Mouse (Mus musculus) hindbrain, postnatal 0 days (tissue): ENCODE data around the gene Arhgef10l. TPM values are rescaled to one million over a fixed set of nuclear protein-coding genes. Genes with fewer than 3 reads are reported as not detected.
A peak's percentile ranks its signal among the peaks of the same experiment; 100 is the strongest.

ENCODE experiments used
- ATAC-seq: fragments of 200-750 bp; cut with Nextera tagmentation; 2 replicates; pipeline ENCODE4 v1.8.0; 2017; ENCODE audit warnings: mild to moderate bottlenecking, moderate TSS enrichment, moderate library complexity
- DNase-seq: peaks from one replicate; pipeline ENCODE4 v3.0.0-alpha.2; 2015; ENCODE audit warnings: low spot score
- H3K27ac ChIP-seq: fragments of 300-500 bp; sonication (generic); 2 replicates; pipeline ENCODE4 v1.5.1; 2014; ENCODE audit warnings: mild to moderate bottlenecking
- H3K27me3 ChIP-seq: fragments of 300-500 bp; sonication (generic); 2 replicates; pipeline ENCODE4 v1.6.1; 2014; ENCODE audit warnings: low read length, mixed read lengths; ENCODE audit not compliant: insufficient read depth
- H3K36me3 ChIP-seq: fragments of 300-500 bp; sonication (generic); 2 replicates; pipeline ENCODE4 v1.6.1; 2014; ENCODE audit warnings: low read length, mixed read lengths; ENCODE audit not compliant: insufficient read depth
- H3K4me1 ChIP-seq: fragments of 300-500 bp; sonication (generic); 2 replicates; pipeline ENCODE4 v1.6.1; 2014; ENCODE audit warnings: antibody characterized with exemption, low read length, mixed read lengths; ENCODE audit not compliant: insufficient read depth
- H3K4me2 ChIP-seq: fragments of 300-500 bp; sonication (generic); 2 replicates; pipeline ENCODE4 v1.6.1; 2014; ENCODE audit warnings: low read depth, mild to moderate bottlenecking, low read length, moderate library complexity, mixed read lengths
- H3K4me3 ChIP-seq: fragments of 300-500 bp; sonication (generic); 2 replicates; pipeline ENCODE4 v1.5.1; 2014; ENCODE audit warnings: low read length
- H3K9ac ChIP-seq: fragments of 300-500 bp; sonication (generic); replicated peaks from 2 replicates; pipeline ENCODE4 v1.6.1; 2014; ENCODE audit warnings: mild to moderate bottlenecking, low read length, moderate library complexity, mixed read lengths
- H3K9me3 ChIP-seq: fragments of 300-500 bp; sonication (generic); 2 replicates; pipeline ENCODE4 v1.6.1; 2016; ENCODE audit warnings: low read length, mixed read lengths
- CTCF ChIP-seq: IDR thresholded peaks from 2 replicates; pipeline ENCODE4 v1.5.1; 2016; ENCODE audit warnings: antibody characterized with exemption, control low read depth, low read depth
- WGBS: fragments of 180-500 bp; shearing (Covaris S2); extraction: QIAGEN DNeasy Blood & Tissue Kit; methylation state at CpG from one replicate; pipeline ENCODE4 v1.1.7; 2014; 5-methylcytosine and 5-hydroxymethylcytosine counted together
- polyA plus RNA-seq: library from polyadenylated mRNA; unstranded; fragments of >200 nt; fragmentation: Nextera tagmentation; extraction: Ambion mirVana; gene quantifications from 2 replicates; pipeline ENCODE4 v1.2.1, GENCODE M21; 2015
- total RNA-seq: library from RNA; depleted of rRNA; stranded (reverse); fragments of >200 nt; gene quantifications from 2 replicates; pipeline ENCODE4 v1.2.3, GENCODE M21; 2014

The Arhgef10l gene
- total and polyA plus RNA-seq, 2 experiments from 2014 or later: 22.5 to 79.2 TPM

GRCm38 (mm10) chr4:140610841-140611609 lies 54.8 kb downstream of the Arhgef10l start:
- Histone ChIP-seq H3K27ac (peak overlapping the region; percentile 22; the same call in 1 of the 2 replicates), H3K36me3 (peaks cover 11% of the 10 kb centered on the region)
- WGBS: 30% methylated on average over 12 of the region's 12 CpGs

GRCm38 (mm10) chr4:140608228-140608720 lies 57.5 kb downstream of the Arhgef10l start:
- Histone ChIP-seq H3K27me3 (no peaks in the 10 kb centered on the region), H3K27ac (no peak overlapping the region), H3K9ac (no peak overlapping the region), H3K4me3 (no peak overlapping the region), H3K36me3 (peaks cover 17% of the 10 kb centered on the region; the same call in 1 of the 2 replicates), H3K4me2 (no peak overlapping the region), H3K4me1 (peaks cover 12% of the 10 kb centered on the region; the same call in 1 of the 2 replicates), H3K9me3 (no peaks in the 10 kb centered on the region)
- no peak for DNase-seq
- no peak for TF ChIP-seq CTCF
- no peak for ATAC-seq
- 72% methylated on average over 9 of the region's 9 CpGs for WGBS

More at GRCm38 (mm10) chr4:140610841-140611609, 54.8 kb downstream of the Arhgef10l start:
- Histone ChIP-seq H3K27me3 (no peaks in the 10 kb centered on the region), H3K4me1 (peaks cover 6% of the 10 kb centered on the region; the same call in 1 of the 2 replicates), H3K9ac (no peak overlapping the region), H3K4me3 (no peak overlapping the region), H3K9me3 (no peaks in the 10 kb centered on the region), H3K4me2 (no peak overlapping the region)
- TF ChIP-seq CTCF: no peak
- ATAC-seq (no peak), DNase-seq (peak; percentile 40)

GRCm38 (mm10) chr4:140606779-140607178 lies 59.0 kb downstream of the Arhgef10l start:
- Histone ChIP-seq H3K4me2 (no peak overlapping the region), H3K36me3 (peaks cover 22% of the 10 kb centered on the region; the same call in 1 of the 2 replicates), H3K27ac (no peak overlapping the region), H3K27me3 (no peaks in the 10 kb centered on the region), H3K4me3 (no peak overlapping the region), H3K9ac (no peak overlapping the region), H3K4me1 (peaks cover 12% of the 10 kb centered on the region; the same call in 1 of the 2 replicates), H3K9me3 (no peaks in the 10 kb centered on the region)
- DNase-seq (no peak), ATAC-seq (no peak)
- no peak for TF ChIP-seq CTCF
- 62% methylated on average over 7 of the region's 7 CpGs for WGBS

- H3K27ac ChIP-seq: peak overlapping the region; percentile 28; the same call in 1 of the 2 replicates
- no peak overlapping the region for H3K4me3 ChIP-seq
- peaks cover 12% of the 10 kb centered on the region; the same call in 1 of the 2 replicates for H3K4me1 ChIP-seq
- peaks cover 22% of the 10 kb centered on the region; the same call in 1 of the 2 replicates for H3K36me3 ChIP-seq
- no peaks in the 10 kb centered on the region for H3K27me3 ChIP-seq
- 38% methylated on average over 7 of the region's 7 CpGs for WGBS
- H3K9ac ChIP-seq: no peak overlapping the region
- no peak overlapping the region for H3K4me2 ChIP-seq
- DNase-seq: peak; percentile 64
- peak; percentile 50 for ATAC-seq
- no peaks in the 10 kb centered on the region for H3K9me3 ChIP-seq
- TF ChIP-seq CTCF: no peak
These were observed 59.6 kb downstream of the Arhgef10l start for GRCm38 (mm10) chr4:140606197-140606596.

- Histone ChIP-seq H3K4me2 (no peak overlapping the region), H3K27ac (peak overlapping the region; percentile 28), H3K9ac (no peak overlapping the region), H3K9me3 (no peaks in the 10 kb centered on the region), H3K27me3 (no peaks in the 10 kb centered on the region), H3K4me3 (no peak overlapping the region), H3K36me3 (peaks cover 22% of the 10 kb centered on the region; the same call in 1 of the 2 replicates), H3K4me1 (0 out of 2 replicates have a peak, but pooled peaks cover 9% of the 10 kb centered on the region)
- peak; percentile 40 for DNase-seq
- no peak for TF ChIP-seq CTCF
- WGBS: 40% methylated on average over 7 of the region's 7 CpGs
- ATAC-seq: peak; percentile 33
These were observed 60.0 kb downstream of the Arhgef10l start for GRCm38 (mm10) chr4:140605790-140606189.

- TF ChIP-seq CTCF: no peak
- ATAC-seq: no peak; the same call in 1 of the 2 replicates
- no peaks in the 10 kb centered on the region for H3K27me3 ChIP-seq
- H3K4me2 ChIP-seq: no peak overlapping the region
- peak overlapping the region; percentile 28 for H3K27ac ChIP-seq
- H3K4me1 ChIP-seq: 0 out of 2 replicates have a peak, but pooled peaks cover 6% of the 10 kb centered on the region
- H3K9me3 ChIP-seq: no peaks in the 10 kb centered on the region
- WGBS: 59% methylated on average over 6 of the region's 6 CpGs
- peak; percentile 74 for DNase-seq
- no peak overlapping the region for H3K9ac ChIP-seq
- no peak overlapping the region for H3K4me3 ChIP-seq
- peaks cover 20% of the 10 kb centered on the region; the same call in 1 of the 2 replicates for H3K36me3 ChIP-seq
These were observed 60.6 kb downstream of the Arhgef10l start for GRCm38 (mm10) chr4:140605247-140605646.
